Mouse (Mus musculus): ENCODE data around the gene Tmem212. TPM values are rescaled to one million over a fixed set of nuclear protein-coding genes. Genes with fewer than 3 reads are reported as not detected.
A peak's percentile ranks its signal among the peaks of the same experiment; 100 is the strongest.

The Tmem212 gene
- polyA plus RNA-seq, 1 experiment from 2014 or later: not detected

DNA sequence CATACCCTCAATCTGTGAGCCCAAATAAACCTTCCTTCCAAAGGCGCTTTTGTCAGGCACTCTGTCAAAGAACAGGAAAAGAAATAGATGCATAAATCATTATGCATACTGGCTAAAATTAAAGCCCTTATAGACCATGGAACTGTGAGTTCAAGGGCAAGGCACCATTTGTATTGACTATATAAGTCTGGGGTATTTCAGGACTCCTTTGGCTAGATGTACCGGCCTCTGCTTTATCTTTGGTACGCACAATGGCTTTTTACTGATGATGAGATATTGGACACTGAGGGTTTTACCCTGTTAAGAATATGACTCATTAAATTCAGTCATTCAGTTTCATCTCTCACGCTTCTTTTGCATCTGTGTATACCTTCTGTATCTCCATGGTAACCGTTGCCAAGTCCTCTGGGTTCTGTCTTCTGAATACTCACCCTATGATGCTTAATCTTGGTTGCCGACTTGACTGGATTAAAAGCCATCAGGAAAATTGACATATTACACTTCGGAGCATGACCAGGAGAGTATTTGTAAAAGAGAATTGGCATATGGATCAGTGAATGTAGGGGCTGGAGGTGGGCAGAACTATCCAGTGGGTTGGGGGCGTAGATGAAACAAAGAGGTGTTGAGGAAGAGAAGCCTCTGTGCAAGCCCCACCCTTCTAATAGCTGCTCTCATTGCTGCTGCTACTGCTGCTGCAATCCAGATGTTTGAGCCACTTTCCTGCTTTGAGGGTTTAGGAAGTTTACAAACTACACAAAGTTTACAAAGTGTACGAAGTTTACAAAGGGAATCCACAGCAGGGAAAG lies 22.7 kb downstream of the Tmem212 start:
- Histone ChIP-seq H3K27ac (no peak overlapping the region), H3K27me3 (ENCODE audit: control insufficient read depth, insufficient read depth, low read length) (no peaks in the 10 kb centered on the region), H3K36me3 (replicated peaks; ENCODE audit: control insufficient read depth, insufficient read depth) (no peaks in the 10 kb centered on the region), H3K9me3 (ENCODE audit: control insufficient read depth, low read length) (no peaks in the 10 kb centered on the region), H3K4me1 (replicated peaks; ENCODE audit: control insufficient read depth, insufficient read depth, low read length) (0 out of 2 replicates have a peak, but pooled peaks cover 6% of the 10 kb centered on the region), H3K9ac (no peak overlapping the region), H3K4me2 (replicated peaks) (no peak overlapping the region), H3K4me3 (replicated peaks; ENCODE audit: low read length) (no peak overlapping the region)
- ATAC-seq (ENCODE audit: low FRiP score) (no peak), DNase-seq (ENCODE audit: low spot score) (no peak)
- 58% methylated on average over 9 of the region's 9 CpGs for whole genome bisulfite sequencing

DNA sequence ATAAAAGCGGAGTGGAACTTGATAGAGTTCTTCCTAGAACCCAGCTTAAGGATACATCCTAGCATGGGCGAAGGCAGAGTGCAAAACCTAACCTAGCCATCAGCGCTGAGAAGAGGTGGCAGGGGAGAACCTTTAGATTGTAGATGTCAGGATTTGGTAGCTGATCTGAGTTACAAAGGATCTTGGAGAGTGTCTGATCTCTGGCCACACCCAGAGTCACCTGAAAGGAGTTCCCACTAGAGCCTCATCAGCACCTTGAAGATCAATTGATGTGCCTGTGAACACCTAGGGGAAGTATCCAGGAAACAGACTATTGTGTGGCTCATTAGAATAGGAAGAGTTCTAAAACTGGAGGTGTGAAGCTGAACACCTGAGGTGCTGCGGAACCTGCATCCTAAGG lies 23.7 kb downstream of the Tmem212 start:
- DNase-seq (ENCODE audit: low spot score) (no peak), ATAC-seq (ENCODE audit: low FRiP score) (no peak)
- H3K4me3 ChIP-seq (replicated peaks; ENCODE audit: low read length): no peak overlapping the region
- H3K9me3 ChIP-seq (ENCODE audit: control insufficient read depth, low read length): no peaks in the 10 kb centered on the region
- H3K27me3 ChIP-seq (ENCODE audit: control insufficient read depth, insufficient read depth, low read length): no peaks in the 10 kb centered on the region
- H3K36me3 ChIP-seq (replicated peaks; ENCODE audit: control insufficient read depth, insufficient read depth): no peaks in the 10 kb centered on the region
- H3K9ac ChIP-seq: no peak overlapping the region
- no peak overlapping the region for H3K27ac ChIP-seq
- 0 out of 2 replicates have a peak, but pooled peaks cover 6% of the 10 kb centered on the region for H3K4me1 ChIP-seq (replicated peaks; ENCODE audit: control insufficient read depth, insufficient read depth, low read length)
- WGBS: 90% methylated on average over 4 of the region's 4 CpGs
- H3K4me2 ChIP-seq (replicated peaks): no peak overlapping the region

- 0 out of 2 replicates have a peak, but pooled peaks cover 6% of the 10 kb centered on the region for H3K4me1 ChIP-seq (replicated peaks; ENCODE audit: control insufficient read depth, insufficient read depth, low read length)
- WGBS: 90% methylated on average over 3 of the region's 3 CpGs
- no peak overlapping the region for H3K4me2 ChIP-seq (replicated peaks)
- H3K27ac ChIP-seq: no peak overlapping the region
- ATAC-seq (ENCODE audit: low FRiP score) (no peak), DNase-seq (ENCODE audit: low spot score) (no peak)
- H3K36me3 ChIP-seq (replicated peaks; ENCODE audit: control insufficient read depth, insufficient read depth): no peaks in the 10 kb centered on the region
- H3K27me3 ChIP-seq (ENCODE audit: control insufficient read depth, insufficient read depth, low read length): no peaks in the 10 kb centered on the region
- H3K9me3 ChIP-seq (ENCODE audit: control insufficient read depth, low read length): no peaks in the 10 kb centered on the region
- no peak overlapping the region for H3K9ac ChIP-seq
- no peak overlapping the region for H3K4me3 ChIP-seq (replicated peaks; ENCODE audit: low read length)
These were observed 24.3 kb downstream of the Tmem212 start for GRCm38 (mm10) chr3:27871891-27872290.

DNA sequence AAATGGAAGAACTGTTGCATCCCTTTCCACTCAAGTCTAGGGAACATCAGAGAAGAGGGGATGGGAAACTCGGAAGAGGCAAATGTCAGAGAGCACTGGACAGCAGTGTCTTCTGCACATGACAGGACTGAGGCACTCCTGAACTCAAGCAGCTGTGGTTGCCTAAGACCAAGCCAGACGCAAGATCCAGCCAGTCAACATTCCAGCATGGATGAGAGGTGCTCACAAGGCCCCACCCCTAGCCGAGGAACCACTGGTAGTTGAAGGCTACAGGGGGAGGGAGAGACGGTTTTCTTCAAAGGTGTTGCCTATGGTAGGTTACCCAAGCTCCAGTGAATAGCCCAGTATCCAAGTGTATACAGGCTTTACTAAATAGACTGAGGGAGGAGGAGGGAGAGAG lies 24.8 kb downstream of the Tmem212 start:
- Histone ChIP-seq H3K27ac (no peak overlapping the region), H3K36me3 (replicated peaks; ENCODE audit: control insufficient read depth, insufficient read depth) (no peaks in the 10 kb centered on the region), H3K27me3 (ENCODE audit: control insufficient read depth, insufficient read depth, low read length) (no peaks in the 10 kb centered on the region), H3K9me3 (ENCODE audit: control insufficient read depth, low read length) (no peaks in the 10 kb centered on the region), H3K4me1 (replicated peaks; ENCODE audit: control insufficient read depth, insufficient read depth, low read length) (0 out of 2 replicates have a peak, but pooled peaks cover 6% of the 10 kb centered on the region), H3K4me3 (replicated peaks; ENCODE audit: low read length) (no peak overlapping the region), H3K9ac (no peak overlapping the region), H3K4me2 (replicated peaks) (no peak overlapping the region)
- DNase-seq (ENCODE audit: low spot score) (no peak), ATAC-seq (ENCODE audit: low FRiP score) (no peak)
- whole genome bisulfite sequencing: 73% methylated on average over 4 of the region's 4 CpGs

GRCm38 (mm10) chr3:27868681-27869080 lies 27.5 kb downstream of the Tmem212 start:
- no peak overlapping the region for H3K4me2 ChIP-seq (replicated peaks)
- no peak overlapping the region for H3K27ac ChIP-seq
- no peak overlapping the region for H3K9ac ChIP-seq
- H3K36me3 ChIP-seq (replicated peaks; ENCODE audit: control insufficient read depth, insufficient read depth): no peaks in the 10 kb centered on the region
- H3K9me3 ChIP-seq (ENCODE audit: control insufficient read depth, low read length): no peaks in the 10 kb centered on the region
- no peaks in the 10 kb centered on the region for H3K27me3 ChIP-seq (ENCODE audit: control insufficient read depth, insufficient read depth, low read length)
- WGBS: 99% methylated on average over 3 of the region's 3 CpGs
- H3K4me1 ChIP-seq (replicated peaks; ENCODE audit: control insufficient read depth, insufficient read depth, low read length): 0 out of 2 replicates have a peak, but pooled peaks cover 7% of the 10 kb centered on the region
- no peak overlapping the region for H3K4me3 ChIP-seq (replicated peaks; ENCODE audit: low read length)
- ATAC-seq (ENCODE audit: low FRiP score) (no peak), DNase-seq (ENCODE audit: low spot score) (no peak)

- H3K4me2 ChIP-seq (replicated peaks): no peak overlapping the region
- H3K9ac ChIP-seq: no peak overlapping the region
- no peaks in the 10 kb centered on the region for H3K27me3 ChIP-seq (ENCODE audit: control insufficient read depth, insufficient read depth, low read length)
- peaks cover 12% of the 10 kb centered on the region; the same call in 1 of the 2 replicates for H3K4me1 ChIP-seq (replicated peaks; ENCODE audit: control insufficient read depth, insufficient read depth, low read length)
- H3K4me3 ChIP-seq (replicated peaks; ENCODE audit: low read length): no peak overlapping the region
- H3K36me3 ChIP-seq (replicated peaks; ENCODE audit: control insufficient read depth, insufficient read depth): no peaks in the 10 kb centered on the region
- DNase-seq (ENCODE audit: low spot score) (no peak), ATAC-seq (ENCODE audit: low FRiP score) (no peak)
- no peak overlapping the region for H3K27ac ChIP-seq
- 68% methylated on average over 3 of the region's 3 CpGs for WGBS
- H3K9me3 ChIP-seq (ENCODE audit: control insufficient read depth, low read length): no peaks in the 10 kb centered on the region
These were observed 28.4 kb downstream of the Tmem212 start for GRCm38 (mm10) chr3:27867731-27868130.

GRCm38 (mm10) chr3:27862821-27863740 lies 33.1 kb downstream of the Tmem212 start:
- ATAC-seq (ENCODE audit: low FRiP score) (peak; percentile 89), DNase-seq (ENCODE audit: low spot score) (peak; percentile 81)
- Histone ChIP-seq H3K4me3 (replicated peaks; ENCODE audit: low read length) (peak overlapping the region; percentile 21), H3K4me1 (replicated peaks; ENCODE audit: control insufficient read depth, insufficient read depth, low read length) (peaks cover 12% of the 10 kb centered on the region; the same call in 1 of the 2 replicates), H3K9ac (peak overlapping the region; percentile 41), H3K4me2 (replicated peaks) (peak overlapping the region; percentile 49), H3K9me3 (ENCODE audit: control insufficient read depth, low read length) (no peaks in the 10 kb centered on the region), H3K27me3 (ENCODE audit: control insufficient read depth, insufficient read depth, low read length) (no peaks in the 10 kb centered on the region), H3K36me3 (replicated peaks; ENCODE audit: control insufficient read depth, insufficient read depth) (no peaks in the 10 kb centered on the region), H3K27ac (peak overlapping the region; percentile 81)
- 10% methylated on average over 16 of the region's 16 CpGs for WGBS

DNA sequence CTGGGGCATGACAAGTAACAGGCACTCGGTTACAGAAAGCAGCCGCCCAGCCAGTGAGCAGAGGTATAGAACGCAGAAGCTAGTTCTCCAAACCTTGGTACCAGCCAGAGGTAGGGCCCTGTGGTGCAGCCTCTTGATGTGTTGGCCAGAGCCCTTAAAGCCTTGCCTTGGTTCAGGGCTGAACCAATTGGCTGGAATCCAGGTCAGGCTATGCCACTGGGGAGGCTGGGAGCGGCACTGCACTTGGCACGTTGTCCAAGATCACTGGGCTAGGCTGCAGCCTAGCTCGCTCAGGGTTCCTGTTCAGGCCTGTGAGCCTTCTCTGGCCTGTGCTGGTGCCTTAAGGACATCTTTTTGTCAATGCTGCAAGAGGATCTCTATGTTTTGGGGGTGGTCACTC lies 34.6 kb downstream of the Tmem212 start:
- Histone ChIP-seq H3K4me2 (replicated peaks) (no peak overlapping the region), H3K9me3 (ENCODE audit: control insufficient read depth, low read length) (no peaks in the 10 kb centered on the region), H3K4me3 (replicated peaks; ENCODE audit: low read length) (no peak overlapping the region), H3K4me1 (replicated peaks; ENCODE audit: control insufficient read depth, insufficient read depth, low read length) (peaks cover 12% of the 10 kb centered on the region; the same call in 1 of the 2 replicates), H3K27ac (no peak overlapping the region), H3K36me3 (replicated peaks; ENCODE audit: control insufficient read depth, insufficient read depth) (no peaks in the 10 kb centered on the region), H3K27me3 (ENCODE audit: control insufficient read depth, insufficient read depth, low read length) (no peaks in the 10 kb centered on the region), H3K9ac (no peak overlapping the region)
- ATAC-seq (ENCODE audit: low FRiP score) (peak; percentile 31; the same call in 1 of the 2 replicates), DNase-seq (ENCODE audit: low spot score) (peak; percentile 49)
- 57% methylated on average over 6 of the region's 6 CpGs for WGBS

DNA sequence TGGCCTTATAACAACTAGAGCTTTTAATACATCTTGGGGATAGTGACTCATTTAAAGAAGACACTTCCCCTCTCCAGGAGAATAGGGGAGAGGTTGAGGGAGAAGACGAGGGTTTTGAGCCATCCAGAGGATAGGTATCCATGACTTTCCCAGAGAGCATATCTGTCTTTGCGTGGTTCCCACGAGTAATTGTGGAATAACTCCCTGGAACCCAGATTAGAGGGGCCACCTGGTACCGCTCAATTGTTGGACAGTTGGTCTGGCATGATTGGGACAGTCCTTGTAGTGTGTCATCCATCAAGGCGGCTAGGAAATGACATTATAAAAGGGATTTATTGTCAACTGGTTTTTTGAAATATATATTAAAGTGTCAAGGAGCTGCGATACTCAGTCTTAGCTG lies 35.1 kb downstream of the Tmem212 start:
- Histone ChIP-seq H3K9ac (no peak overlapping the region), H3K4me1 (replicated peaks; ENCODE audit: control insufficient read depth, insufficient read depth, low read length) (peaks cover 12% of the 10 kb centered on the region; the same call in 1 of the 2 replicates), H3K4me3 (replicated peaks; ENCODE audit: low read length) (no peak overlapping the region), H3K27me3 (ENCODE audit: control insufficient read depth, insufficient read depth, low read length) (no peaks in the 10 kb centered on the region), H3K27ac (no peak overlapping the region), H3K9me3 (ENCODE audit: control insufficient read depth, low read length) (no peaks in the 10 kb centered on the region), H3K4me2 (replicated peaks) (no peak overlapping the region), H3K36me3 (replicated peaks; ENCODE audit: control insufficient read depth, insufficient read depth) (no peaks in the 10 kb centered on the region)
- ATAC-seq (ENCODE audit: low FRiP score) (no peak), DNase-seq (ENCODE audit: low spot score) (no peak)
- 82% methylated on average over 6 of the region's 6 CpGs for WGBS
